Mouse (Mus musculus): ENCODE data around the gene Arhgap21.
"Not testable (repeated sequence)": the region's sequence is repeated elsewhere in the genome, so short reads cannot be mapped to it uniquely, and the experiment has no call there.

Gene Arhgap21

GRCm38 (mm10) chr2:20939367-20939766, 29.3 kb downstream of the Arhgap21 start:
- DNase-seq (ENCODE audit: low spot score), result no peak

DNA sequence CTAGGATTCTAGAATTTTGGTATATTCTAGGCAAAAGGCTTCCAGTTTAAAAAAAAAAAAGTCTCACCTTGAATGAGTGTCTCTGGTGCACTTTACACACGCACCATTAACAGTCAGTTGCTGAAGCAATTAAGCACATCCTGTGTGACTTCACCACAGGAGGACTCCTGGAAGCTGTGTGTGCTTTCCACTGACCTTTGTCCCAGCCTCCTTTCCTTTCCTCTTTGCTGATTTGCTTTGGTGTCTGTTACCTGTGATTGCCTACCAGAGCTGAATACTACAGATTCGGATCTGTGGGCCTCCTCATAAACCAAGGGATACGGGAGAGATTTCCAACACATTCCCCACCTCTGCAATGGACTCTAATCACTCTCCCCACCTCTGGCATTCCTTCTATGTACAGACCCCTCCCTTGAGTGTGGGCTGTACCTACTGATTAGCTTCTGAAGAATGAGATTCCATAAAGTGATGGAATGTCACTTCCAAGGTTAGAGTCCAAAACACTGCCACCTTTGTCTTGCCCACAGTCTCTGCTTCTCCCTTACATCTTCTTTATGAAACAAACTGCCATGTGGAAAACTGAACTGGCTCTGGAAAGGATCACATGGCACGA, 32.0 kb downstream of the Arhgap21 start:
- no peak for DNase-seq (ENCODE audit: low spot score)

DNA sequence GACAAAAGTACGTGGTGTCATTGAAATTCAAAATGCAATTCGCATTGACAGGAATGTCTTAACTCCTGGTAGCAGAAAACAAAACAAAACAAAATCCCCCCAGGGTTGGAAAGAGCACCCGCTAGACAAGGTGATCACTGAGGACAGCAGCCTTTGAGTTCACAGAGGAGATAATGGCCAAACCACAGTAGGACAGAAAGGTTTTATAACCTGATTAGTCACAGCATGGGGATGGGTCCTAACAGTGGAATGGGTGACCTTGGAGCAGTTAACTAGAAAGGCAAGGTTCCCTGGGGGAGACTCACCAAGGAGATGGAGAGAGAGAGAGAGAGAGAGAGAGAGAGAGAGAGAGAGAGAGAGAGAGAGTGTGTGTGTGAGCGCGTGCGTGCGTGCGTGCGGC, 34.3 kb downstream of the Arhgap21 start:
- no peak for DNase-seq (ENCODE audit: low spot score)

GRCm38 (mm10) chr2:20932748-20933313, 35.9 kb downstream of the Arhgap21 start:
- no peak for DNase-seq (ENCODE audit: low spot score)

DNA sequence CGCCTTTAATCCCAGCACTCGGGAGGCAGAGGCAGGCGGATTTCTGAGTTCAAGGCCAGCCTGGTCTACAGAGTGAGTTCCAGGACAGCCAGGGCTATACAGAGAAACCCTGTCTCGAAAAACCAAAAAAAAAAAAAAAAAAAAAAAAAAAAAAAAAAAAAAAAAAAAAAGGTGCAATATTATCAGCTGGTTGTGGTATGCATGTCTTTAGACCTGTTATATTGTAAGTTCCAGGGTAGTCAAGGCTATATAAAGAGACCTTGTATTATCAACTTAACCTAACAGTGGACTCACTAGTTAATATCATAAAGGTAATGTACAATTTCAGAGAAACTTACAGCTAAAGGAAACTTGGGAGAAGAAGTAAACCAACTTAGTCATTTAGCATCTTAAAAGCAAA, 36.9 kb downstream of the Arhgap21 start:
- not testable (repeated sequence) for DNase-seq (ENCODE audit: low spot score)

DNA sequence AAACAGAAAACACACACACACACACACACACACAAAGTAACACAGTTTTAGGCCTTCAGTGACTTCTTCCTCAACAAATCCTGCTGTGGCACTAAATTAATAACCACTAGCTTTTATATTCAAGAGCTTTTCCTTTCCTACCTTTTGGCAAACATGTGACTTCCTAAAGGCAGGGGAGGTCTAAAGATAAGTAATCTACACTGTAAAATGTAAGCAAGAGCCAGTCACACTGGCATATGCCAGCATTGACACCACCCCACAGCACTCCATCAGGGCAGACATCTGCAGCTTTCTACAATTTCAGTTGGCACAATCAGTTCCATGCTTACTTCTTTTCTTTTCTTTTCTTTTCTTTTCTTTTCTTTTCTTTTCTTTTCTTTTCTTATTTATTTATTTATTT, 40.2 kb downstream of the Arhgap21 start:
- DNase-seq (ENCODE audit: low spot score), result no peak

- no peak for DNase-seq (ENCODE audit: low spot score)
These were observed 43.7 kb downstream of the Arhgap21 start for GRCm38 (mm10) chr2:20924938-20925337.

DNA sequence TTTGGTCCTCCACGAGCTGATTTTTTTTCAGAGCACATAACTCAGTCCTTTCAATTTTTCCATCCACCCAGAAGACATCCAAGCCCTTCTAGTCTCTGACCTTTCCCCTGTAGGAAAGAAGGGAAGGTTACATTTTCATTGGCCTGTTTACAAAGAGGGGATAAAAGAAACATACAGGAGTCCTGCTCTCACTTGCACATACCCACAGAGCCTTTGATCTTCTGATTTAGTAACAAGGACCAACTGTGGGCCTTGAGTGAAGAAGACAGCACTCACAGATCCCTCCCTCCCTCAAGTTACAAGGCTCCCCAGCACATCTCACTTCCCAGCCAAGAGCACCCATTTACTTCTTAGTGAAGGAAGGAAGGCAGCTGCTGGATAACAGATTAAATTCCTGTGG, 46.3 kb downstream of the Arhgap21 start:
- DNase-seq (ENCODE audit: low spot score), result no peak

- DNase-seq (ENCODE audit: low spot score), result no peak
These were observed 47.1 kb downstream of the Arhgap21 start for GRCm38 (mm10) chr2:20921558-20921957.

DNA sequence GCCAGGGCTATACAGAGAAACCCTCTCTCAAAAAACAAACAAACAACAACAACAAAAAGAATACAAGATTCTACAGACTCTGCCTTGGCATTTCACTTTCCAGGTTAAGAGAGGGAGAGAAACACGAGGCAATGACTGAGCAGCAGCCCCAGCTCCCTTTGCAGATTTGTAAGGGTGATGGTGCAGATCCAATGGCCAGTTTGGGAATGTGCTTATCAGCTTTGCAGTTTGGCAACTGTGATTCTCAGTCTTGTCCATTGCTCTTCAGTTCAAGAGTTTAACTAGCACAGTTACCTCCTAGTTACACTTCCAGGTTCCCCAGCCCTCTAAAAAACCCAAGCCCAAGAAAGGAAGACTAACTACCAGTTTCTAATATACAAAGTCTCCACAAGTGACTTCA, 47.7 kb downstream of the Arhgap21 start:
- DNase-seq (ENCODE audit: low spot score), result no peak

- no peak for DNase-seq (ENCODE audit: low spot score)
These were observed 54.0 kb downstream of the Arhgap21 start for GRCm38 (mm10) chr2:20914531-20915320.

GRCm38 (mm10) chr2:20913019-20913415, 55.7 kb downstream of the Arhgap21 start:
- DNase-seq (ENCODE audit: low spot score), result no peak

- DNase-seq (ENCODE audit: low spot score), result no peak
These were observed 56.2 kb downstream of the Arhgap21 start for GRCm38 (mm10) chr2:20912348-20913018.

GRCm38 (mm10) chr2:20910446-20910845, 58.2 kb downstream of the Arhgap21 start:
- DNase-seq (ENCODE audit: low spot score), result no peak

DNA sequence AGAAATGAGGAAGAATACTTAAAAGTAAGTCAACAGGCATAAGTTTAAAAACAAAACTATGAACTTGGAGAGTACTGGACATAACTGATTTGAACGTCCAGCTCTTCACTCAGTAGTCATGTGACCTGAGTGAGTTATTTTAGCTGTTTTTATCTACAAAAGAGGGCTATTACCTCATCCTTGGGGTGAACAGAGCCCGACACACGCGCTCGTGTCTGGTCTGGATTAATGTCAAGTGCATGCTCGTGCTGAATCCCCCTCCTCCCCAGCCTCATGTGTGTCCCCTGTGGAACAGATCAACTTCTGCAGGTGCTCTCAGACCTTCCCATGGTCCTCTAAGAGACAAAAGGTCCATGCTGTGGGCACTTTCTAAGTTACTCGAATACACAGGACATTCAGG, 59.3 kb downstream of the Arhgap21 start:
- no peak for DNase-seq (ENCODE audit: low spot score)

DNA sequence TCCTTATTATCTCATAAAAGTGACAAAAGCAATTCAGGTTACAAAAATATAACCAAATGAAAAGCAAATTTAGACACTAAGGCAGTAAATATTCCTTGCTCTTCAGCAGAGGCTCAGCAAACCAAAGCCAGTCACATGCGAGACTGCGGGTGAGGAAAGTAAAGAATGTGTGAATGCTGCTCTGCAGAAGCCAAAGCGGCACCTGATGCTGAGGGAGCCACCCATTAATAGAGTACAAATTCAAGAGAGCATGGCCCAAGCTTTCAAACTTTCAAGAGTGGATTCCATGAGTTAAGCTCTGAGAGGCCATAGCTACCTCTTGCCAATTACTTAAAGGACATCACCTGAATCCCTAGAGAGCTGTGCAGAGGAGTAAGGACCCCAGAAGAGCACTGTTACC, 61.4 kb downstream of the Arhgap21 start:
- no peak for DNase-seq (ENCODE audit: low spot score)

GRCm38 (mm10) chr2:20905411-20905810, 63.3 kb downstream of the Arhgap21 start:
- DNase-seq (ENCODE audit: low spot score), result no peak

DNA sequence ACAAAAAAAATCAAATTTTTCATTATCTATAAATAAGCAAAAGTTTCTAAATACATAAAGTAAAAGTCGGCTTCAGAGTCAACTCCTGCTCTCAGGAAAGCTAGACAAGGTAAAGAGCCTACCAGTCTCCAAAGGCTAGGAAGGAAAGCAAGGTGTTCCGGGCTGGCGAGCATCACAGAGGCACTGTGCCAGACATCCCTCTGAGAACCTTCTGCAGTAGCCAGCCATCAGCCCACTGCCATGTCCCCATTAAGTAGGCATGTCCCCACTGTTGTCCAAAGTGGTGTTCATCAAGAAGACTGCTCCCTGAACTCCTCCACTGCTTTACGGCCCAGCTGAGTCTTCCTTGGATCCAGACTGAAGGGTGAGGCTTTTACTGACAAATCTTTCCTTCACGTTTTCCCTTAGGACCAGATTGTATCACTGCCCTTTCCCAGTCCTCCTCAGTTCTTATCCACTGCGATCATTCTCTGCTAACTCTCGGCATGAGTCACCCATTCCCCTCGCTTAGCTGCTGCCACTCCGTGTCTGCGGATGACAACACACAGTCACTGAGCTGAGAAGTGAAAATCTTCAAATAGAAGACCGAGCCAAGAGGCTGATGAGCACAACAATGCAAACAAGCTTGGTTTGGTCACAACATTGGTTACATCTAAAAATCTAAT, 65.6 kb downstream of the Arhgap21 start:
- no peak for DNase-seq (ENCODE audit: low spot score)

DNA sequence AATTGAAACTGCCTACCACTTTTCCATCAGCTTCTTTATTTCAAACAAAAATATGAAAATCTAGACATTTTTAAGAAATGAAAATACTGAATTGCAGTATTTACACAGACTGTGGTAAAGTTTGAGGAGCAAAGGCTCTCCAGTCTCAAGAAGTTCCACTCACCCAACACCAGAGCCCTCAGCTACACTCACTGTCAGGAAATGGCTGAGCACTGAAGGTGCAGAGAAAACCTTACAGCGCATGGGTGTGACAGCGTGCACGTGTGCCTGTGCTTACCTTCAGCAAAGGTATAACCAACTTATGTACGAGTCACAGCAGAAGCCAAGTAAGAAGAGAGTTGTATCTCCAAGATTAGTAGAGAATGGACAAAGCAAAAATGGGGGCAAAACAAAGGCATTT, 66.8 kb downstream of the Arhgap21 start:
- no peak for DNase-seq (ENCODE audit: low spot score)

- DNase-seq (ENCODE audit: low spot score), result no peak
These were observed 69.4 kb downstream of the Arhgap21 start for GRCm38 (mm10) chr2:20899301-20899700.

GRCm38 (mm10) chr2:20898684-20899083, 70.0 kb downstream of the Arhgap21 start:
- peak; percentile 24 for DNase-seq (ENCODE audit: low spot score)

DNA sequence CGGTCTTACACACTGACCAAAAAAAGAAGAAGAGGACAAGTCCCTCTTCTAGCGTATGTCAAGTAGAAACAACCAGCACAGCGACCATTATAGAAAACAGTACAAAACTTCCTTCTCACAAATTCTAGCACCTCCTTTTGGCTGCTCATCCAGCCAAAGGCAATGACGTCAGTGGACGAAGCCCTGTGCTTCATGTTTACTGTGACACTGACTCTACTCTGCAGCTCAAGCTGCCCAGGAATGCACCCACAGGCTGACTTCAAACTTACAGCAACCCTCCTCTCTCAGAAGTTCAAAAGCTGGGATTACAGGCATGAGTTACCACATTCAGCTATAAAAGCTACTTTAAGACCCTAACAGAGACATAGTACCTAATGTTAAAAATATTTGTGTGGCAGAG, 72.2 kb downstream of the Arhgap21 start:
- no peak for DNase-seq (ENCODE audit: low spot score)
